Mouse (Mus musculus): Measurements from ENCODE around the gene Crybg3.

The Crybg3 gene

DNA sequence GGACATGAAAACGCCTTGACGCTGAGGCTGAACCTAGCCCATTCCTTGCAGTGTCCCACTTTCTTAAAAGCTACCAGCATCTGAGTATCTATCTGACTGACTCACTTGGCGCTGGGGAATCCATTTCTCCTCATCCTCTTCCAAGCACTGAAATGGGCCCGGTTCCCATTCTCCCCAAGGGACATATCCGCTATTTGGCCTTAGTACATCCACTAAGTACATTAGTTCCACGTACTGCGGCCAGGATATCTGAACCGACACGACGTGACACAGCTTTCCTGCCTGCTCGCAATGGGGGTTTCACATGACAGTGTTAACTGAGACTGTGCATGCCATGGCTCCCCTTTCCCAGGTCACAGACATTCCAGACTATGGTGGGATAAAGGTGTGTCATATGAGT, 66.4 kb downstream of the Crybg3 start:
- no peak for DNase-seq (ENCODE audit: low read depth, low spot score)

DNA sequence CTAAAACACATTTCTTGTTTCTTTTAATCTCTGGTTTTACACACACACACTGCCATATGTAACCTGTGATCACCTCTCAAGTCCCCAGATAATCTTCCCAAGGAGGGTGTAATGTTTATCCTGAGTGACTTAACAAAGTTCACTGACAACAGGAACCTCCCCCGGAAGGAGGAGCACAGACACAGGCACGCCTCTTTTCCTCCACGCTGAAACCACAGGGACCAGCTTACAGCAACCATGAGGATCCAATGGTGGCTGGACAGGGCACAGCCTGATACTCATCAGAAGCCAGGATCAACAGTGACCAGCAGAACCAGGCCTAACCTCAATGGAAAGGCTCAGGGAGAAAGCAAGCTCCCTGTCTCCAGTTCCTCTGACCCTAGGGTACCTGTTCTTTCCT, 68.2 kb downstream of the Crybg3 start:
- no peak for DNase-seq (ENCODE audit: low read depth, low spot score)

DNA sequence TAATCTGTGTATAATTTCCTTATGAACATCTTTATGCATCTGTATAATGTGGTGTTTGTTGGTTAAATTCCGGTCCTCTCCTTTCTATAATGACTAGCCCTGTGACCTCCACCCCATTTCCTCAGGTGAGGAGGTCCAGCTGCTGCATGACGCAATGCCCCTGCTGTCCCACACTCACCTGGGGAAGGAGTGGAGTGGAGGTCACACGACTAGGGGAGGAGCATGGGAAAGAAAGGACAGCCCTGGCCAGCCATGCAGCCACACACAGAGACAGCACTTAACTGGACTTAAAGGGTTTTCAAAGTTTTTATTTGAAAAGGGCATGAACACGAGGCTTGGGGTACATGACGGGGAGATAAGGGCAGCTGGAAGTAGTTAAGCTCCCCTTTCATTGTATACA, 69.5 kb downstream of the Crybg3 start:
- no peak for DNase-seq (ENCODE audit: low read depth, low spot score)

DNA sequence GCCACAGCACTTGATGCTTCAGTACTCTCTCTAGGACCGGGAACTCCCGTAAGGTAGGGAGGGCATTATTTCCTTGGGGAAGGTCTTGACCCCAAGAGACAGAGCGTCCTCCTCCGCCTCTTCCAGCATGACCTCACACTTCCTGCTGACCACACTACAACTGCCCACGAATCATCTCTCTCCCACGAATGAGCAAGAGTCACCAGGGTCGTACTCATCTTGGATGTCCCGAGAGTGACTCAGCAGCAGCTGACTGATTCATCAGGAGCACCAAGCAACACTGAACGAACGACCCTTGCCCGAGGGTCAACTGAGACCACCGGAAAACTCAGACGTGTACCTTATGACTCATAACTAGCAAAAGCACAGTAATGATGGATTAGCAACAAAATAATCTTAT, 71.2 kb downstream of the Crybg3 start:
- no peak for DNase-seq (ENCODE audit: low read depth, low spot score)

DNA sequence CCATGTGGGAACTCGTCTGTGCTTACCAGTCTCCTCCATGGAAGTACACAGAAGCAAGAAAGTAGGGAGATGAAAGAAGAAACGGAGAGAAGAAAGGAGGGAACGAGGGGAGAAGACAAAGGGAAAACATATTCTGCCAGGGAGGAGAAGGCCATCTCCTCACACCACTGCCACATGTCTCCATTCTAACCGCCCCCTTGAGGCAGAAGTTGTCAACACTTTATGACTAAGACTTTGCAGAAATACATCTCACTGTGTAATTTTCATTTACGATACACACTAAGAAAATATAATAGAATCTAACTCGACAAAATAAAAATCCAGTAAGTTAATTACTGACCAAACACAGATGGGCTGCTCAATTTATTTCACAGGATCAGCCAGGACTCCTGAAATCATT, 73.8 kb downstream of the Crybg3 start:
- no peak for DNase-seq (ENCODE audit: low read depth, low spot score)

DNA sequence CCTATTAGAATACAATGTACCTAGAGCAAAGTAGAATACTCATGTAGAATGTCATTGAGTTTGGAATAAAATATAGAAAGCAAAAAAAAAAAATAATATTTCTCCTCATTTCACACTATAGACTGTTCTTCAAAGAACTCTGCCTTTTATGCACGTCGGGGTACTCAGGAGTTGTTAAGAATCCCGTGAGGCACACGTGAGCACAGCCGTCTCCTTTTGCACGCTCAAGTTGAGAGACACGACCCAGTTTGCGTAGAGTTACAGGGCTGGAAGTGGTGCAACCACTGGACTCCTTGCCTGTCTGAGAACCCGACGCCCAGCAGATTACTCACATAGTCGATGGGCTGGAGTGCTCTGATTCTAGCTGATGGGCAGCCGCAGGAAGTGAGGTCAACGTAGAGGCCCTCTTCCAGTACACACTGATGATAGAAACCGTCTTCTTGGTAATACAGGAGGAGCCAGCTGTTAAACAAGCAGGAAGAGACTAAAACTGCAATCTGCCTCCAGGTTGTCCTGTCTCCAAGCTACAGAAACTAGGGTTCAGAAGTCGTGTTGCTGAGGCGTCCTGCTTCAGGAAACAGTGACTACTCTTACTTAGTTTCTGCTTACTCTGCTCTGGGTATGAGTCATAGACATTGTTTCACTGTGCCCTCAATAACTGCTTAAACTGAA, 78.9 kb downstream of the Crybg3 start:
- DNase-seq (ENCODE audit: low read depth, low spot score) = peak; percentile 17

DNA sequence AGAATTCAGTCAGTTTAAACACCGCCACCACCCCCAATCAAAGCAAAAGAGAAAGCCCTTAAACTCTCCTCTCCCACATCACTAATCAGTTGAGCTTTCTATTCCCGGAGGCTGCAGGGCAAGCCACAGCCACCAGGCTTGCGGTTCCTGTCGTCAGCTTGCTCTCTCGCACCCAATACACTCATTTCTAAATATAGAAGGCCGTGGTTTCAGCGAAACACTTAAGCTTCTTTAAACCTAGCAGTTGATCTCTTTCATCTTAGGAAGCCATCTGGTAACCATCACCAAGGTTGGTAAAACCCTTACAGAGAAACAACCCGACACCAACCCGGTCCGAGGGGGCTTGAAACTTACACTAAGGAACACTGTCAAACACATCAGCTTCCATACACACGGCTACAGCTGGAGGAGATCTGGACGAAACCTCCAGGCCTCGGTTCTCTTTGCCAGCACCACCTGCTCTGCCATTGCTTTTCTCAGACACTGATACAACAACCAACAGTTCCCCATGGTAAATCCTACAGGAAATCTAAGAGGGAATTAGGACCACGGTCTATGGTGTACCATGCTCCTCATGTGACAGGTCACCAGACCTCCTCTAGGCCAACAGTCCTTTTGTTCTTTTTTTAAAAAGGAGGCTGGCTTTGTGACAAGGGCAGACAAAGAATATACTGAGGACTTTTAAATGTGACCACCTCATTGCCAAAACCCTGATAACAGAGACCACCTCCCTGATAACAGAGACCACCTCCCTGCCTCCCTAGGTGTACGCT, 83.1 kb downstream of the Crybg3 start:
- peak; percentile 82 for DNase-seq (ENCODE audit: low read depth, low spot score)

DNA sequence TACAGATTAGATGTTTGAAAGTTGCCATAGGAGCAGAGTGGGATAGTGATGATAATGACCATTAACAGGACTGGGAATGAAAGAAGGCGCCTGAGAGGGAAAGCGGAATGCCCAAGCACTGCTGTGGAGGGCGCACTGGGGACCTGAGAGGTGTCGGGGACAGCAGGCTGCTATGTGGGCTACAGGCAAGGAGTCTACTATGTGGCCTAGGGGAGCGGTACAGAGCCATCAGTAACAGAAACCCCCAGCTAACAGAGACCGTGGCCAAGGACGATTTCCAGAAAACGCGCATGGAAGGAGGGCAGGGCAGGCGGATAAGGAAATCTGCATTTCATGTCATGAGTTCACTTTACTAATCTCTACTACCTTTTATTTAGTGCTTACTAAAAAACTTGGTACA, 83.8 kb downstream of the Crybg3 start:
- DNase-seq (ENCODE audit: low read depth, low spot score) = no peak

DNA sequence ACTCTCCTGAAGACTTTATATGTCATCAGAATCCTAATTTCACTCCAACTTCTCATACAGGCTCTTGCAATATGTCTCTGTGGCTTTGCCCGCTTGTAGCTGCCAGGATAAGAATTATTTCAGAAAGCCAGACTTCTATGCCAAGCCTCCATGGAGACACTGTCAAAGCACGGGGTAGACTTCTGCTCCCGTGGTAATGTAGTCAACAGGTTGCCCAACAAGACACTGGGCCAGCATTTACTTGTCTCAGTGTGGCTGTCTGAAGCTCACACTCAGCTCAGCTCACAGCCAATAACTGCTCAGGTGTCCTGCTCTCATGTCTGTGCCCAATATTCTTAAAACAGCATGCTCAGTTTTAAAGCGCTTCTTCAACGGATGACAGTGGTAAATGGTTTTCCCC, 85.6 kb downstream of the Crybg3 start:
- no peak for DNase-seq (ENCODE audit: low read depth, low spot score)

DNA sequence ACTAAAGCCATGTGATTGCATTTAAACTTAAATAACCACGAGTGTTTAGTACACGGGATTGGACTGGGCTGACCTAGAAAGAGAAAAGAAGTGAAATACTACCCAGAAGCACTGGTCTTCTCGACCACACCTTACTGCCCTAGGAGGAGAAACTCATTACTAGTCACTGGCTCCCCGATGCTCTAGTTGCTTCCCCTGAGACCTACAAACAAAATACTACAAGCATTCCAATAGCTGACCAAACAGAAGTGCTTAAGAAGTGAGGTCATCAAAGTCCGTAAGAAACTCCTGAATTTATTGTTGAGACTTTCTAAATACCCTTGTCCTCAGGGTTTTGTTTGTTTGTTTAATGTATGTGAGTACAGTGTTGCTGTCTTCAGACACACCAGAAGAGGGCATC, 90.9 kb downstream of the Crybg3 start:
- DNase-seq (ENCODE audit: low read depth, low spot score) = no peak

DNA sequence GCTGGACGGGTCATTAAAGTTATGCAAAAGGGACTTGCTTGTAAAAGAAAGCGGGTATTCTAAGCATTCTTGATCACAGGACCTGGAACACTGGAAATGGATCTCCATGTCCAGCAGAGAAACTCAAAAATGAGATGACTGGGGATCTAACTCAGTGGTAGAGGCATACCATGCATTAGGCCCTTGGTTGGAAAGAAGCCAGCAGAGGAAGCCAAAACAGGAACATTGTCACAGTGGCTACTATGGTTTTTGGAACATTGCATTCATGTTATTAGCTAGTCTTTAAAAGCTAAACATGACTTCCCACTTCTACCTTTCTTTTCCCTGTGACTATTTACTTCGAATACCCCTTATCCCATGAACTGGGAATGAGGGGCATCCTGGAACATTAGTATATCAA, 101.6 kb downstream of the Crybg3 start:
- no peak for DNase-seq (ENCODE audit: low read depth, low spot score)

DNA sequence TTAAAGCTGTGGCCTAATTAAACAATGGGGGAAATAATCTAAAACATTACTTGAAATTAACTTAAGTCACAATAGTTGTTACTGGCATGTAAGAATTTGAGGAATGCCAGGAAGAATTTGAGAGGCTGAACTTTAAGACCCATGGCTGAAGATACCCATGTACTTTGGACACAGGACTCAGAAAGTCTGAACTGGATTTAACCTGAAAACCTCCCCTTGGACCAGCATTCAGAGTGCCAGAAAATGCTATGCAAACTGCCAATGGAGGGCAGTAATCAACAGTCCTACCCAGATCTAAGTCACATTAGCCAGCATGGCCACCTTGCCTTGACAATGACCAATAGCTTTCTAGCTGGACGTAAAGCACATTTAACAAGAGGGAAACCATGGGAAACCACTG, 102.8 kb downstream of the Crybg3 start:
- no peak for DNase-seq (ENCODE audit: low read depth, low spot score)

DNA sequence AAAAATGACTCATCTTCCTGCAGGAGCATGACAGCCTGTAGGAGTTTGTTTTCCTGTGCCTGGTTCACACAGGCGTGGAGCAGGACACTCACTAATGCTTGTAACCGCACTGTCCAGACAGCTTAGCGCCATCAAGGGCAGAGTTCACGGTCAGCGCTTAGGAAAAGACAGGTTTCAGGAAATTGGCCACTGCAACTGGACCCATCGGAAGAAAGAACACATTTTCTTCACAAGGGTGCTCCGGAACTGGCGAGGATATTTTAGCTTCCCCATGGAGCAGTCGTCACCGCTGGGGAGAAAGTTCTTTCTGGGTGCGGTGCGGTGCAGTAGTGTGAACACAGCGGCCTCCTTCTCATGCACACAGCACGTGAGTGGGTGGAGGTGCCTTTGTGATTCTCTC, 107.6 kb downstream of the Crybg3 start:
- DNase-seq (ENCODE audit: low read depth, low spot score) = no peak

DNA sequence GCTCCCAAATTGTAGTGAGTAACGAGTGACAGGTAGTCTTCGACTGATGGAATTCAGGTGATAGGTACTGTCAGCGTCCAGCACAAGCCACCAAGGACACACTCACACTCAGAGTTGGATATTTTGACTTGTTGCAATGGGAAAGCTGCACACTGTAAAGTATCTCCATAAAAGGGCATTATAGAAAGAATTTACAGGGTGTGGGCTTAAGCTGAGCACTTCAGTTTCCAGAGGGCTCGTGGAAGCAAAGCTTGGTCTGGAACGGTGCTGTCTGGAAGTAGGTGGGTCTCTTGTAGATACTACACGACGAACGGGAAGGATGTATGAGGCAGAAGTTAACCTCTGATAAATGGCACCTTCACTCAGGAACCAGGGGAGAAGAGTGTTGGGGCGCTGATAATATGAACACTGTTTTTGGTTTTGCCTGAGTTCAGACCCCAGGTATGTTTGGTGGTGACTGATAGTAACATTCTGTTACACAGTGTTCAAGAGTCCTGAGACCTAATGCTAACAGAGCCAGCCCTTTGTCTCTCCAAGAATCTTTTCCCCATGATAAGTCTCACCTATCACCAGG, 112.7 kb downstream of the Crybg3 start:
- DNase-seq (ENCODE audit: low read depth, low spot score) = no peak

DNA sequence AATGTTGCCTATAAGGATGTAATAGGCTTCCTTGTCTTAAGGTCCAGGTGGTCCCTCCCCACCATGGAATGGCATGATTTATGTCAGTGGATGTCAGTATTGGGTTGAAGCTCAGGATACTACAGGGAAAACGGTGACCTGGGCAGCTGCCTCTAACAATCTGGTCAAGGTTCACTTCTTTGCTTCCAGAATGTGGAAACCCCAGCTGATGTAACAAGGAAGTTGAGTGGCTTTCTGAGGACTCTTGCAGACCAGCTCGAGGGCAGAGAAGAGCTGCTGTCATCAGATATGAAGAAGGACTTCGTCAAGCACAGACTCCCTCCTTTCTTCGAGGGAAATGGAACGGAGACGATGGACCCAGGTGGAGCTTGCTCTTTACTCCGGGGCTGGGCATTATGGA, 113.5 kb downstream of the Crybg3 start:
- no peak for DNase-seq (ENCODE audit: low read depth, low spot score)

DNA sequence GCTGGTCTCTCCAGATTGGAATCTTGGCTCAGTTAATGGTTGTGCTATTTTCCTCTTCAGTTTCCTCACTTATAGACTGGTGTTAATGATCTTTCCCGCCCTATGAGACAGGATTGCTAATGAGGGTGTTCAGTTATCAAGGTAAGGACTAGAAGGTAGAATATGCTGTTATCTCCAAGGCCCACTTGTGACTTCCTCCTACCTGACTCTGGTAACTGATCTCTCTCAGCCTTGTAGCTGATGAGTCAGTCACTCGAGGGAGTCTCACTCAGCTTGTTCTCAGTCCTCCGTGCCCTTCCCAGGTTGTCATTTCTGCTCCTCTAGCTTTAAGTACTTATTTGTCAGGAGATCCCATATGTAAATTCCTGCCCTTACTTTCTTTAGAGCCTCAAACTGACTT, 122.8 kb downstream of the Crybg3 start:
- no peak for DNase-seq (ENCODE audit: low read depth, low spot score)

DNA sequence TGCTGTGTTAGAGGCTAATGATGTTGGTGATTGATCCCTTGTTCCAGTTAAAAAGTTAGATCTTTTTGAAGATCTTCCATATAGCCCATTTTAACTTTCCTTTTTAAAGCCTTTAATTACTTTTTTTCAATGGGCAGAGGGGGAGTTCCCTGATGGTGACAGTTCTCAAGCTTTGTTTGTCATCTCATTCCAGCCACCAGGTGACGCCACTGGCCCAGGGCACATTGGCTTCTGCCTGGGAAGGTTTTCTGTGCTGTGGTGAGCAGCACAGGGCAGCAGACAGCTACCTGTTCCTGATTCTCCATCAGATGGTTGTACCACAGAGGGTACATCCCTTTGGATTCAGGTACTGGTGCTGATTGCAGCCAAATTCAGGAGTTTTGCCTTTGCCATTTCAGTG, 126.0 kb downstream of the Crybg3 start:
- peak; percentile 69 for DNase-seq (ENCODE audit: low read depth, low spot score)

DNA sequence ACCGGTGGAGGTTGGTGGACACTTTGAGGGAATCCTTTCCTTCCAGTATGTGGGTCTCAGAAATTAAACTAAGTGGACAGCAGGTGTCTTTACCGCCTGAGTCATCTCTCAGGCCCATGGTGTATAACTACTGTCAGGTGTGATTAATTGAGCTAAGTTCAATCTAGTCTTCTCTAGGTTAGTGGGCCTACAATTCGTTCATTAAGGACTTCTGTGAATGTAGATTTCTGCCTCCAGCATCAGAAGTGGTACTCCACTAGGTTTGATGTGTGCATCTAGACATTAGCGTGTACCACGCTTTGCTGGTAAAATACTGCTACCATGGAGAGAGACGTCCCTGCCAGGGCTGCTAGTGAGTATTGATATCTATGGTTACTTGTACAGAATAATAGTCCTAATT, 128.2 kb downstream of the Crybg3 start:
- no peak for DNase-seq (ENCODE audit: low read depth, low spot score)

DNA sequence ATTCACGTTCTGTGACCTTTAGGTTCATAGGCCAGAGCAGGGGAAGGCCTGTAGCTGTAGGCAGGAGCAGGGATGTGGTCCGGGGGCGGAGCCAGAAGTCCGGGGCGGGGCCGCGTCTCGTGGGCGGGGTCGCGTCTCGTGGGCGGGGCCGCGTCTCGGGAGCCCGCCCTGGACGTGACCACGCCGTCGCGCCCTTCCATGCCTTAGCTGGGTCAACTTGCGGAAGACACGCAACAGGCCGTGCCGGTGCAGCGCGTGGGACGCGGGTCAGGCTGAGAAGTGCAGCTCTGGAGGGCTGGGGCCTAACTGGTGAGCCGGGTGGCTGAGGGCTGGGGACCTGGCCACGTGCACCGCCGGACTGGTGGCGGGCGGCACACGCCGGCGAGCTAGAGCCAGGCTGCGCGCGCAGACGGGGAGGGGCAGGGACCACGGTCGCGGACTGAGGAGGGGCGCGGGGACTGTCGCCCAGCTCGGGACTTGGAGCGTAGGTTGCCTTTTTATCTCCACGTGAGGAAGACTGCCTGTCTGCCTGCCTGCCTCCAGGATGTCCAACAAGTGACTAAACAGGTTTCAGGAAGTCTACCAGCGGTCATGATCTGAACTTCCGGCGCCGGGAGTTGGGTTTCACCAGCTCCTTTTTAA, 129.0 kb downstream of the Crybg3 start, which contains the start of gene Riox2:
TSS of gene Riox2 (plus strand) at position 139 of the 642 bp plus-strand sequence.
- peak; percentile 89 for DNase-seq (ENCODE audit: low read depth, low spot score)

DNA sequence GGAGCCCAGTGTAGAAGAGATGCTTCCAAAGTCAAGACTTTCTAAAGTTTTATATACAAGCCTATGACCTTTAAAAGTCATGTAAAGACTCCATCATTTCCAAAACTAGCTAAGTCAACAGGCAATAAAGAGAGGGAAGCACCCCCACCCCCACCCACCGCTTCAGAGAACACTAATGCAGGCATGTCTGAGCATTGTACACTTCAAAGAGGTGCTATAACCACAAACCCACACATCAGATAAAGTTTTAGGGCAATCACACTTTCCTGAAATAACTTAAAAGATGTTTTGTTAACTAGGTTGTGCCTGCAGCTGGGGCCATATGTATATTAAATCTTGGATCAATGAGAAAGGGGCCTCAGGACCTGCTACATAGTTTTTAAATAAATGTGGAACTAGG, 130.9 kb downstream of the Crybg3 start:
- DNase-seq (ENCODE audit: low read depth, low spot score) = peak; percentile 82

DNA sequence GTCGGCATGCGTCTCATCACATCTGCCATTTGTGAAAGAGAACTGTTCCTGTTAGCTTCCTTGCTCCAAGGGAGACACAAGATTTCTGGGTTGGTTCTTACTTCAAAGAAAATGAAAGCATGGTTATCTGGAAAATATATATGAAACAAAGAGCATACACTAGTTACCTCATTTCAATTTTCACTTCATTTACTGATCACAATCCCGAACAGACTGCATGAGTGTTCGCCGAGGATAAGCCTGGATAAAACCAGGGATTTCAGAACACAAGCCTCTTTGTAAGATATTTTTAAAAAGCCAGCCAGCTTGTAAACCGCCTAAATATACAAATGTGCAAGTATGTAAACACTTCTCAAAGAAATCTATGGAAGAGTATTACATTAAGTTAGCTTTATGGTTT, 136.8 kb downstream of the Crybg3 start:
- no peak for DNase-seq (ENCODE audit: low read depth, low spot score)

DNA sequence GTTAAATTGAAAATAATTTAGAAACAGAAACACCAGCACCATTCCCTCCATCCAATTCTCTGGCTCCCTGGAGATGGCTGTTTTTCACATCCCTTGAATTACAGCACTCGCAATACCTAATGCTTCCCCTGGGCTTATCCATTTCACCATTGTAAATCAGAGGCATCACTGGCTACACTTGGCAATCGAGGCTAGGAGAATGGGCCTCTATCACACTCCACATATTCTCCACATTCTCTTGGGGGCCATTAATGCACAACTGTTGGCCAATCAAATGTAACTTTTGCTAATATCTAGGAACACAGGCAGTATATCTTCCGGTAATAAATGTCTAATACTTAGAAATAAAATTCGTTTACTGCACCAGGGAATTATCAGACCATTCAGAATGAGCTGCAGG, 137.2 kb downstream of the Crybg3 start:
- DNase-seq (ENCODE audit: low read depth, low spot score) = no peak
